ENCODE assay signal across 8 mouse cellular contexts in genomic region chr1:186712802-186713471, GRCm38 (mm10). TPM values are rescaled to one million over a fixed set of nuclear protein-coding genes. Genes with fewer than 3 reads are reported as not detected.
DNase-seq lines count a peak whose midpoint lies in the region; ATAC-seq and TF ChIP-seq lines count a peak whose summit lies in the region.

No protein-coding gene starts in this region.

- WGBS in forebrain, embryonic 11.5 days, result 6% methylated on average over 3 of the region's 3 CpGs
- 2% methylated on average over 3 of the region's 3 CpGs for WGBS in forebrain, embryonic 16.5 days
- 4% methylated on average over 3 of the region's 3 CpGs for WGBS in liver, postnatal 0 days (ENCODE audit: insufficient replicate concordance)
- 4% methylated on average over 3 of the region's 3 CpGs for WGBS in liver, embryonic 11.5 days

- H3K27ac ChIP-seq in forebrain, embryonic 11.5 days (ENCODE audit: low read depth, low read length), result no peak overlapping the region
- no peak overlapping the region for H3K27ac ChIP-seq in forebrain, embryonic 16.5 days (ENCODE audit: low read length)
- H3K27ac ChIP-seq in liver, postnatal 0 days (ENCODE audit: low read depth), result no peak overlapping the region
- H3K27ac ChIP-seq in liver, embryonic 11.5 days (ENCODE audit: low read depth, low read length), result no peak overlapping the region

- no peak for TF ChIP-seq EP300 in liver, postnatal 0 days (IDR thresholded peaks at IDR 0.05; ENCODE audit: low read depth)

- intact Hi-C loops in heart, postnatal 36 days (cut with DNase I), result loop anchor here (2.0 to 5.0 kb wide), 4 partner anchors 256 to 530 kb away; no protein-coding TSS in a partner anchor

- peak; percentile 79 for TF ChIP-seq CTCF in liver, postnatal 0 days (IDR thresholded peaks at IDR 0.05; ENCODE audit: low read depth)

- H3K9me3 ChIP-seq in forebrain, embryonic 11.5 days (ENCODE audit: control insufficient read depth, low read length), result no peaks in the 10 kb centered on the region
- H3K9me3 ChIP-seq in forebrain, embryonic 16.5 days (ENCODE audit: control insufficient read depth, low read length), result no peaks in the 10 kb centered on the region
- no peaks in the 10 kb centered on the region for H3K9me3 ChIP-seq in liver, postnatal 0 days (ENCODE audit: low read length)
- H3K9me3 ChIP-seq in liver, embryonic 11.5 days (ENCODE audit: control insufficient read depth, low read length), result no peaks in the 10 kb centered on the region

- no peak overlapping the region for H3K9ac ChIP-seq in forebrain, embryonic 11.5 days (ENCODE audit: low read length)
- H3K9ac ChIP-seq in forebrain, embryonic 16.5 days (replicated peaks; ENCODE audit: low read depth, low read length), result no peak overlapping the region
- no peak overlapping the region for H3K9ac ChIP-seq in liver, postnatal 0 days (replicated peaks)
- H3K9ac ChIP-seq in liver, embryonic 11.5 days (ENCODE audit: low read depth, low read length), result no peak overlapping the region

- DNase-seq in forebrain, embryonic 11.5 days (ENCODE audit: low spot score), result no peak
- DNase-seq in liver, postnatal 0 days, result peak; percentile 31
- DNase-seq in liver, embryonic 11.5 days (ENCODE audit: low spot score), result no peak
- DNase-seq in ZHBTc4 (ENCODE audit: low read depth, low spot score), result peak; percentile 47
- peak; percentile 43 to 44 for DNase-seq in heart, postnatal 36 days
- DNase-seq in naive thymus-derived CD4-positive, alpha-beta T cell, adult 2 months (ENCODE audit: low read depth), result peak; percentile 27
- DNase-seq in frontal cortex, postnatal 25 days (ENCODE audit: low spot score in 2 of 2), result no peak

- no peaks in the 10 kb centered on the region for H3K4me1 ChIP-seq in forebrain, embryonic 11.5 days (replicated peaks; ENCODE audit: control insufficient read depth, insufficient read depth, low read length)
- H3K4me1 ChIP-seq in forebrain, embryonic 16.5 days (replicated peaks; ENCODE audit: control insufficient read depth, insufficient read depth, low read length), result no peaks in the 10 kb centered on the region
- no peaks in the 10 kb centered on the region for H3K4me1 ChIP-seq in liver, postnatal 0 days (ENCODE audit: insufficient read depth)
- no peaks in the 10 kb centered on the region for H3K4me1 ChIP-seq in liver, embryonic 11.5 days (replicated peaks; ENCODE audit: control insufficient read depth, insufficient read depth, low read length)

- ATAC-seq in forebrain, embryonic 11.5 days (replicated peaks; ENCODE audit: low FRiP score), result peak; percentile 57; the same call in 1 of the 2 replicates
- no peak for ATAC-seq in forebrain, embryonic 16.5 days
- no peak for ATAC-seq in liver, postnatal 0 days
- no peak for ATAC-seq in liver, embryonic 11.5 days (replicated peaks; ENCODE audit: low FRiP score)

- H3K27me3 ChIP-seq in forebrain, embryonic 11.5 days (ENCODE audit: control insufficient read depth, insufficient read depth, low read length), result no peaks in the 10 kb centered on the region
- no peaks in the 10 kb centered on the region for H3K27me3 ChIP-seq in forebrain, embryonic 16.5 days (replicated peaks; ENCODE audit: control insufficient read depth, insufficient read depth, low read length)
- no peaks in the 10 kb centered on the region for H3K27me3 ChIP-seq in liver, postnatal 0 days (ENCODE audit: insufficient read depth, low read length)
- no peaks in the 10 kb centered on the region for H3K27me3 ChIP-seq in liver, embryonic 11.5 days (replicated peaks; ENCODE audit: control insufficient read depth, insufficient read depth, low read length)

- H3K4me3 ChIP-seq in forebrain, embryonic 11.5 days (ENCODE audit: low read depth, low read length), result no peak overlapping the region
- H3K4me3 ChIP-seq in forebrain, embryonic 16.5 days (replicated peaks; ENCODE audit: low read length), result no peak overlapping the region
- H3K4me3 ChIP-seq in liver, postnatal 0 days (ENCODE audit: low read depth, low read length), result no peak overlapping the region
- H3K4me3 ChIP-seq in liver, embryonic 11.5 days (ENCODE audit: low read depth, low read length), result no peak overlapping the region

- no peak overlapping the region for H3K4me2 ChIP-seq in forebrain, embryonic 11.5 days (ENCODE audit: low read depth, low read length, severe bottlenecking)
- H3K4me2 ChIP-seq in forebrain, embryonic 16.5 days (ENCODE audit: low read length), result no peak overlapping the region
- H3K4me2 ChIP-seq in liver, postnatal 0 days (ENCODE audit: low read depth, low read length), result no peak overlapping the region
- H3K4me2 ChIP-seq in liver, embryonic 11.5 days, result no peak overlapping the region

- no peaks in the 10 kb centered on the region for H3K36me3 ChIP-seq in forebrain, embryonic 11.5 days (ENCODE audit: control insufficient read depth, insufficient read depth, low read length)
- H3K36me3 ChIP-seq in forebrain, embryonic 16.5 days (ENCODE audit: control insufficient read depth, insufficient read depth), result no peaks in the 10 kb centered on the region
- H3K36me3 ChIP-seq in liver, postnatal 0 days (replicated peaks; ENCODE audit: insufficient read depth, low read length), result no peaks in the 10 kb centered on the region
- peaks cover 6% of the 10 kb centered on the region; the same call in 1 of the 2 replicates for H3K36me3 ChIP-seq in liver, embryonic 11.5 days (ENCODE audit: control insufficient read depth, insufficient read depth, low read length)

RNA-seq across cellular contexts. Expression of gene Tgfb2, which starts 7.1 kb away (rescaled TPM):
- 17.2 and 20.6 TPM in 2 replicates for polyA plus RNA-seq in forebrain, embryonic 11.5 days (2014; fragmentation: Nextera tagmentation; extraction: Ambion mirVana)
- 21.4 and 22.0 TPM in 2 replicates for polyA plus RNA-seq in forebrain, embryonic 16.5 days (2015; fragmentation: Nextera tagmentation; extraction: Ambion mirVana)
- polyA plus RNA-seq in liver, postnatal 0 days (2015; fragmentation: Nextera tagmentation; extraction: Ambion mirVana), result 0.81 and 0.99 TPM in 2 replicates
- polyA plus RNA-seq in liver, embryonic 11.5 days (2014; fragmentation: Nextera tagmentation; extraction: Ambion mirVana), result 18.9 and 19.6 TPM in 2 replicates
- total RNA-seq in heart, postnatal 36 days (2021), result 1 to 10 TPM; 4.2 to 8.1 TPM

RNA-seq across cellular contexts. Expression of gene Rrp15, which starts 36.2 kb away (rescaled TPM):
- polyA plus RNA-seq in forebrain, embryonic 11.5 days (2014; fragmentation: Nextera tagmentation; extraction: Ambion mirVana), result 64.5 and 69.4 TPM in 2 replicates
- 37.1 and 39.6 TPM in 2 replicates for polyA plus RNA-seq in forebrain, embryonic 16.5 days (2015; fragmentation: Nextera tagmentation; extraction: Ambion mirVana)
- 22.1 and 22.4 TPM in 2 replicates for polyA plus RNA-seq in liver, postnatal 0 days (2015; fragmentation: Nextera tagmentation; extraction: Ambion mirVana)
- polyA plus RNA-seq in liver, embryonic 11.5 days (2014; fragmentation: Nextera tagmentation; extraction: Ambion mirVana), result 100 and 110 TPM in 2 replicates
- 1 to 10 TPM; 9.0 to 9.7 TPM for total RNA-seq in heart, postnatal 36 days (2021)

Comparison
In these comparisons a context has a peak if more than half of its experiments do, and no peak if none do; other contexts are left out.
1. DNase-seq: peak in liver, postnatal 0 days (single experiment), ZHBTc4 (single experiment), heart, postnatal 36 days (2 of 2) and naive thymus-derived CD4-positive, alpha-beta T cell, adult 2 months (single experiment); none in forebrain, embryonic 11.5 days (single experiment), liver, embryonic 11.5 days (single experiment) and frontal cortex, postnatal 25 days (0 of 2).